Mouse (Mus musculus) induced T-regulatory cell, adult 2 months (primary cell): ENCODE measurements around the gene Cyp4f40.
"Not testable (repeated sequence)": the region's sequence is repeated elsewhere in the genome, so short reads cannot be mapped to it uniquely, and the experiment has no call there.

Experiments
- DNase-seq: peaks from one replicate; pipeline ENCODE4 v3.0.0-alpha.2; 2012; ENCODE audit warnings: low read depth

Cyp4f40 gene

GRCm38 (mm10) chr17:32710541-32710940 lies 51.8 kb downstream of the Cyp4f40 start:
- DNase-seq = not testable (repeated sequence)

DNA sequence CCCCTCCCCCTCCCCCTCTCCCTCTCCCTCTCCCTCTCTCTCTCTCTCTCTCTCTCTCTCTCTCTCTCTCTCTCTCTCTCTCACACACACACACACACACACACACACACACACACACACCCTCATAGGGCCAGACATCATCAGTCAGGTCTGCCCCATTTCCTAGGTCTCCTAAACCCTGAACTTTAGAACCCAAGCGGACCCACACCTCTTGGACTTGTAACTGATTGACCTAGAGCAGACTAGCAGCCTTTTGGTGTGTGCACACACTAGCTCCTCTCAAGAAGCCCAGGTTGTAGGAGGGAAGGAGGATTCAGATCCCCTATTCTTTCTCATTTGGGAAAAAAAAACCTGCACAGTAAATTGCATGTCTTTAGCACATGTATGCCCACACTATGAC lies 63.5 kb downstream of the Cyp4f40 start:
- not testable (repeated sequence) for DNase-seq

DNA sequence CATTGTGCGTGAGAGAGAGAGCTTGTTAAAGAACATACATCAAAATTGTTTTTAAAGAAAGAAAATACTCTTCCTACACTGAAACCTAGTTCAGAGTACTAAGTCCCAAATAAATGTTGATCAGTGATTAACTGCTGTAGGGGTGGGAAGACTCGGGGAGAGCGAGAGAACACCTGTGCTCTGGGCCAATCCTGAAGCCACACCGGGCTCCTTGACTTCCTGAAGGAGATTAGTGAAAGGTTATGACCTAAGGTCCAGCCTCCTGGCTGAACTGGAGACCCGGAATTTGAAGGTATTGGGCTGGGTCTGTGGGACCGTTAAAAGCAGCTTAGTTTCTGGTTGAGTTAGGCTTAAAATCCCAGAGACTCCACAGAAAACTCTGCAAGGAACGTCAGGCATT lies 64.1 kb downstream of the Cyp4f40 start:
- no peak for DNase-seq

DNA sequence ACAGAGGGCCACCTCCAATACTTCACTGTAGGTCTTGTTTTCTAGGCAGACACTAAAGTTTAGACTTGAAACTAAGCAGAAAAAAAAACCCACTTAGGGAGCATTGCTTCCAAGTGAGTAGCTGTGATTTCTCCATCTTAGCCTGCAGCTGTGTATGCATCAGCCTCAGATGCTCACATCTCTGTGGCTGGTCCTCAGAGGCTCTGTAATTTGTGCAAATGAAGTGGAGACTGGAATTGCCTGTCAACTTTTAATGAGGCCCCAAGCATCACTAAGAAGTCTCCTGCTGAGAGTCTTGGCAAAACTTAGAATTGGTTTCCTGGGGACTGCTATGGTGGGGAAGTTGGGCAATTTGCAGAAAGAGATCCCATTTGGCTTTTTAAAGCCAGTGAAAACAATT lies 67.7 kb downstream of the Cyp4f40 start:
- DNase-seq = not testable (repeated sequence)
